Mouse (Mus musculus): ENCODE measurements around the gene Osbp2.

Osbp2 gene

GRCm38 (mm10) chr11:3759433-3759832 lies 104.3 kb downstream of the Osbp2 start:
- DNase-seq, result no peak

- DNase-seq, result no peak
Measured at GRCm38 (mm10) chr11:3755341-3755740, 108.4 kb downstream of the Osbp2 start.

- no peak for DNase-seq
Measured at GRCm38 (mm10) chr11:3754685-3755084, 109.0 kb downstream of the Osbp2 start.

- no peak for DNase-seq
Measured at GRCm38 (mm10) chr11:3753897-3754296, 109.8 kb downstream of the Osbp2 start.

- no peak for DNase-seq
Measured at GRCm38 (mm10) chr11:3752766-3753165, 110.9 kb downstream of the Osbp2 start.

GRCm38 (mm10) chr11:3749831-3750230 lies 113.9 kb downstream of the Osbp2 start:
- DNase-seq, result no peak

GRCm38 (mm10) chr11:3742449-3742848 lies 121.3 kb downstream of the Osbp2 start:
- DNase-seq, result no peak

GRCm38 (mm10) chr11:3741183-3741582 lies 122.5 kb downstream of the Osbp2 start:
- DNase-seq, result no peak

- DNase-seq, result no peak
Measured at GRCm38 (mm10) chr11:3738778-3739177, 124.9 kb downstream of the Osbp2 start.

- DNase-seq, result no peak
Measured at GRCm38 (mm10) chr11:3735715-3736114, 128.0 kb downstream of the Osbp2 start.

- DNase-seq, result no peak
Measured at GRCm38 (mm10) chr11:3733933-3734636, 129.6 kb downstream of the Osbp2 start.

- DNase-seq, result no peak
Measured at GRCm38 (mm10) chr11:3731469-3731868, 132.2 kb downstream of the Osbp2 start.

GRCm38 (mm10) chr11:3727438-3728105 lies 136.1 kb downstream of the Osbp2 start:
- no peak for DNase-seq

GRCm38 (mm10) chr11:3725331-3726054 lies 138.2 kb downstream of the Osbp2 start:
- no peak for DNase-seq

- DNase-seq, result no peak
Measured at GRCm38 (mm10) chr11:3724726-3725125, 139.0 kb downstream of the Osbp2 start.

GRCm38 (mm10) chr11:3723910-3724309 lies 139.8 kb downstream of the Osbp2 start:
- DNase-seq, result no peak

- DNase-seq, result no peak
Measured at GRCm38 (mm10) chr11:3722861-3723260, 140.8 kb downstream of the Osbp2 start.

GRCm38 (mm10) chr11:3722036-3722435 lies 141.7 kb downstream of the Osbp2 start:
- DNase-seq, result no peak

- no peak for DNase-seq
Measured at GRCm38 (mm10) chr11:3716662-3717061, 147.0 kb downstream of the Osbp2 start.

- peak; percentile 80 for DNase-seq
Measured at GRCm38 (mm10) chr11:3714486-3714885, 149.2 kb downstream of the Osbp2 start.

GRCm38 (mm10) chr11:3710203-3710602 lies 153.5 kb downstream of the Osbp2 start:
- no peak for DNase-seq

- no peak for DNase-seq
Measured at GRCm38 (mm10) chr11:3707057-3707456, 156.6 kb downstream of the Osbp2 start.

- DNase-seq, result no peak
Measured at GRCm38 (mm10) chr11:3704404-3704803, 159.3 kb downstream of the Osbp2 start.

All from kidney, postnatal 10 days (tissue).